Mouse (Mus musculus): Measurements from ENCODE around the gene Ugt1a1. TPM values are rescaled to one million over a fixed set of nuclear protein-coding genes. Genes with fewer than 3 reads are reported as not detected.

Gene Ugt1a1
- polyA plus RNA-seq, 2 experiments = 0.17 TPM; not detected in 1

DNA sequence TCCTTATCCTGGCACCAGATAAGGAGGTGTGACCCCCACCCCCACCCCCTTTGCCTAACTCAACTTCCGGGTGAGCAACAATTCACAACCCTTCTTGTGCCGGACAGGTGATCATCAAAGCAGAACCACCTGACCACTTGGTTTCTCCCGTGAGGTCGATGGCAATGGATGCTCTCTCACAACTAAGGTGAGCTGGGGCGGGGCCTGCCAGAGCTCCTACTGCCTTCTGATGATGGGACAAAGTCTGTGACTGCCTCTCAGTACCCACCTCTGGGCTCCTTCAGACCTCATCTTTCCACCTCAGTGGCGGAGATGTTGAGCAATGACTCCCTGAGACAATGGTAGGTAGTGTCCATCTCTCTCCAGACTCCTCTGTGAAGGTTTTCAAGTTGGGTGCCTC is 34.1 kb downstream of the Ugt1a1 start:
- 58% methylated on average over 6 of the region's 6 CpGs for WGBS (ENCODE audit: insufficient replicate concordance)
- H3K4me1 ChIP-seq (replicated peaks; ENCODE audit: control insufficient read depth in 2 of 2, insufficient read depth in 2 of 2, low read length in 1 of 2) = no peaks in the 10 kb centered on the region
- no peak overlapping the region for H3K9ac ChIP-seq (replicated peaks)
- TF ChIP-seq CTCF (IDR thresholded peaks at IDR 0.05; ENCODE audit: low read depth) (no peak), EP300 (IDR thresholded peaks at IDR 0.05; ENCODE audit: low read depth) (no peak)
- ATAC-seq (ENCODE audit: insufficient read depth) (no peak), DNase-seq (ENCODE audit: low read depth in 3 of 3, low spot score in 3 of 3) (no peak)
- no peak overlapping the region for H3K4me2 ChIP-seq (ENCODE audit: low read depth)
- H3K4me3 ChIP-seq (ENCODE audit: insufficient read depth in 1 of 2, low read depth in 2 of 2, low read length in 2 of 2) = no peak overlapping the region
- no peaks in the 10 kb centered on the region for H3K36me3 ChIP-seq (replicated peaks; ENCODE audit: control insufficient read depth, insufficient read depth, low read depth)
- no peak overlapping the region for H3K27ac ChIP-seq
- no peaks in the 10 kb centered on the region for H3K27me3 ChIP-seq (ENCODE audit: control insufficient read depth, insufficient read depth, low read length)
- H3K9me3 ChIP-seq (ENCODE audit: control insufficient read depth, low read length) = peaks cover 12% of the 10 kb centered on the region

- 35% methylated on average over 6 of the region's 6 CpGs for WGBS (ENCODE audit: insufficient replicate concordance)
- no peaks in the 10 kb centered on the region for H3K27me3 ChIP-seq (ENCODE audit: control insufficient read depth, insufficient read depth, low read length)
- H3K27ac ChIP-seq = no peak overlapping the region
- peaks cover 11% of the 10 kb centered on the region for H3K9me3 ChIP-seq (ENCODE audit: control insufficient read depth, low read length)
- TF ChIP-seq EP300 (IDR thresholded peaks at IDR 0.05; ENCODE audit: low read depth) = no peak
- TF ChIP-seq CTCF (IDR thresholded peaks at IDR 0.05; ENCODE audit: low read depth) = no peak
- DNase-seq (ENCODE audit: low read depth in 3 of 3, low spot score in 3 of 3) (no peak), ATAC-seq (ENCODE audit: insufficient read depth) (no peak)
- H3K9ac ChIP-seq (replicated peaks) = no peak overlapping the region
- H3K4me3 ChIP-seq (ENCODE audit: insufficient read depth in 1 of 2, low read depth in 2 of 2, low read length in 2 of 2) = no peak overlapping the region
- no peaks in the 10 kb centered on the region for H3K4me1 ChIP-seq (replicated peaks; ENCODE audit: control insufficient read depth in 2 of 2, insufficient read depth in 2 of 2, low read length in 1 of 2)
- no peaks in the 10 kb centered on the region for H3K36me3 ChIP-seq (replicated peaks; ENCODE audit: control insufficient read depth, insufficient read depth, low read depth)
- H3K4me2 ChIP-seq (ENCODE audit: low read depth) = no peak overlapping the region
Measured at GRCm38 (mm10) chr1:88246386-88246785, 34.6 kb downstream of the Ugt1a1 start.

GRCm38 (mm10) chr1:88247660-88248059 is 35.9 kb downstream of the Ugt1a1 start:
- no peak overlapping the region for H3K4me3 ChIP-seq (ENCODE audit: insufficient read depth in 1 of 2, low read depth in 2 of 2, low read length in 2 of 2)
- no peak overlapping the region for H3K4me2 ChIP-seq (ENCODE audit: low read depth)
- DNase-seq (ENCODE audit: low read depth in 3 of 3, low spot score in 3 of 3) (no peak), ATAC-seq (ENCODE audit: insufficient read depth) (no peak)
- no peak overlapping the region for H3K9ac ChIP-seq (replicated peaks)
- H3K4me1 ChIP-seq (replicated peaks; ENCODE audit: control insufficient read depth in 2 of 2, insufficient read depth in 2 of 2, low read length in 1 of 2) = no peaks in the 10 kb centered on the region
- no peaks in the 10 kb centered on the region for H3K36me3 ChIP-seq (replicated peaks; ENCODE audit: control insufficient read depth, insufficient read depth, low read depth)
- H3K27me3 ChIP-seq (ENCODE audit: control insufficient read depth, insufficient read depth, low read length) = no peaks in the 10 kb centered on the region
- H3K9me3 ChIP-seq (ENCODE audit: control insufficient read depth, low read length) = peaks cover 6% of the 10 kb centered on the region
- TF ChIP-seq CTCF (IDR thresholded peaks at IDR 0.05; ENCODE audit: low read depth) (no peak), EP300 (IDR thresholded peaks at IDR 0.05; ENCODE audit: low read depth) (no peak)
- 36% methylated on average over 2 of the region's 2 CpGs for WGBS (ENCODE audit: insufficient replicate concordance)
- H3K27ac ChIP-seq = no peak overlapping the region

- H3K4me3 ChIP-seq (ENCODE audit: insufficient read depth in 1 of 2, low read depth in 2 of 2, low read length in 2 of 2) = no peak overlapping the region
- no peak for DNase-seq (ENCODE audit: low read depth in 3 of 3, low spot score in 3 of 3)
- WGBS (ENCODE audit: insufficient replicate concordance) = 50% methylated on average over 4 of the region's 4 CpGs
- H3K27ac ChIP-seq = no peak overlapping the region
- TF ChIP-seq EP300 (IDR thresholded peaks at IDR 0.05; ENCODE audit: low read depth) (no peak), CTCF (IDR thresholded peaks at IDR 0.05; ENCODE audit: low read depth) (no peak)
- H3K4me1 ChIP-seq (replicated peaks; ENCODE audit: control insufficient read depth in 2 of 2, insufficient read depth in 2 of 2, low read length in 1 of 2) = peaks cover 0 to 2% of the 10 kb centered on the region in 2 experiments; a peak in 1 of 4 replicates
- H3K27me3 ChIP-seq (ENCODE audit: control insufficient read depth, insufficient read depth, low read length) = no peaks in the 10 kb centered on the region
- peaks cover 3% of the 10 kb centered on the region for H3K9me3 ChIP-seq (ENCODE audit: control insufficient read depth, low read length)
- no peaks in the 10 kb centered on the region for H3K36me3 ChIP-seq (replicated peaks; ENCODE audit: control insufficient read depth, insufficient read depth, low read depth)
- ATAC-seq (ENCODE audit: insufficient read depth) = no peak
- H3K4me2 ChIP-seq (ENCODE audit: low read depth) = no peak overlapping the region
- H3K9ac ChIP-seq (replicated peaks) = no peak overlapping the region
Measured at GRCm38 (mm10) chr1:88248658-88249057, 36.9 kb downstream of the Ugt1a1 start.

DNA sequence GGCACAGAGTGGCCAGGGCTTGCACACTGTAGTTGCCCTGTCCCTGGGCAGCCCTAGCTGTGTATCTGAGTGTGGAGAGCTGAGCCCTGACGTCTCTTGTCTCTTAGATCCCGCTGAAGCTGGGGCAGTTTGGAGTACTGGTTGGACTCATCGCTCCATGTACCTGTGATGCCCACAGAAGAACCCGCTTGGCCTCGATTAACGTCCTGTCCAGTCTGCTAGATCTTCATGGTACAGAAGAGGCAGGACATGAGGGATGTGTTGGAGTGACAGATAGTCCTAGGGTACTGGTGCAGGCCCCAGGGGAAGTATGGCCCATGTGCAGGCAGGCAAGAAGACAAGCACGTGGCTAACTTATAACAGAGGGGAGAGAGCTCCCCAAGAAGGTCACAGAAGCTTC is 37.8 kb downstream of the Ugt1a1 start:
- peaks cover 0 to 2% of the 10 kb centered on the region in 2 experiments; a peak in 1 of 4 replicates for H3K4me1 ChIP-seq (replicated peaks; ENCODE audit: control insufficient read depth in 2 of 2, insufficient read depth in 2 of 2, low read length in 1 of 2)
- no peaks in the 10 kb centered on the region for H3K27me3 ChIP-seq (ENCODE audit: control insufficient read depth, insufficient read depth, low read length)
- H3K36me3 ChIP-seq (replicated peaks; ENCODE audit: control insufficient read depth, insufficient read depth, low read depth) = no peaks in the 10 kb centered on the region
- TF ChIP-seq CTCF (IDR thresholded peaks at IDR 0.05; ENCODE audit: low read depth) (no peak), EP300 (IDR thresholded peaks at IDR 0.05; ENCODE audit: low read depth) (no peak)
- H3K9me3 ChIP-seq (ENCODE audit: control insufficient read depth, low read length) = peaks cover 3% of the 10 kb centered on the region
- WGBS (ENCODE audit: insufficient replicate concordance) = 59% methylated on average over 7 of the region's 7 CpGs
- H3K4me2 ChIP-seq (ENCODE audit: low read depth) = no peak overlapping the region
- DNase-seq (ENCODE audit: low read depth in 3 of 3, low spot score in 3 of 3) = no peak
- H3K9ac ChIP-seq (replicated peaks) = no peak overlapping the region
- no peak overlapping the region for H3K4me3 ChIP-seq (ENCODE audit: insufficient read depth in 1 of 2, low read depth in 2 of 2, low read length in 2 of 2)
- ATAC-seq (ENCODE audit: insufficient read depth) = no peak
- no peak overlapping the region for H3K27ac ChIP-seq

Measured in liver, embryonic 14.5 days (tissue).